Mouse (Mus musculus) thymus, postnatal 0 days (tissue): ENCODE measurements around the gene Cep126. TPM values are rescaled to one million over a fixed set of nuclear protein-coding genes. Genes with fewer than 3 reads are reported as not detected.

ENCODE experiments used
- polyA plus RNA-seq: library from polyadenylated mRNA; unstranded; fragments of >200 nt; fragmentation: Nextera tagmentation; extraction: Ambion mirVana; gene quantifications from 2 replicates; pipeline ENCODE4 v1.2.1, GENCODE M21; 2015

Gene Cep126
- polyA plus RNA-seq, 1 experiment from 2014 or later, result 1.3 TPM

Other genes starting within 250 kb of the Cep126 start
- 5.3 and 5.5 TPM in 2 replicates for gene Yap1, start 129.7 kb downstream of the Cep126 start, polyA plus RNA-seq
- gene Cfap300, start 91.5 kb downstream of the Cep126 start, polyA plus RNA-seq, result 2.9 and 3.2 TPM in 2 replicates